Mouse (Mus musculus): ENCODE measurements around the gene Rbm34.
A peak's percentile ranks its signal among the peaks of the same experiment; 100 is the strongest.
"Not testable (repeated sequence)": the region's sequence is repeated elsewhere in the genome, so short reads cannot be mapped to it uniquely, and the experiment has no call there.

Rbm34 gene

GRCm38 (mm10) chr8:126970579-126971313, at the start of gene Rbm34:
Gene Rbm34 (minus strand): TSS chr8:126971071.
- peak; percentile 95 for DNase-seq (ENCODE audit: low read depth, low spot score)

GRCm38 (mm10) chr8:127011668-127012067, 40.8 kb upstream of the Rbm34 start:
- no peak for DNase-seq (ENCODE audit: low read depth, low spot score)

GRCm38 (mm10) chr8:126994506-126994905, 23.6 kb upstream of the Rbm34 start:
- DNase-seq (ENCODE audit: low read depth, low spot score), result no peak

- DNase-seq (ENCODE audit: low read depth, low spot score), result no peak
These were observed 18.7 kb upstream of the Rbm34 start for GRCm38 (mm10) chr8:126989363-126990153.

GRCm38 (mm10) chr8:126988346-126989006, 17.6 kb upstream of the Rbm34 start:
- DNase-seq (ENCODE audit: low read depth, low spot score), result no peak

GRCm38 (mm10) chr8:126986495-126986894, 15.6 kb upstream of the Rbm34 start:
- peak; percentile 79 for DNase-seq (ENCODE audit: low read depth, low spot score)

GRCm38 (mm10) chr8:126980046-126980445, 9.2 kb upstream of the Rbm34 start:
- no peak for DNase-seq (ENCODE audit: low read depth, low spot score)

- no peak for DNase-seq (ENCODE audit: low read depth, low spot score)
These were observed 8.4 kb upstream of the Rbm34 start for GRCm38 (mm10) chr8:126979091-126979920.

GRCm38 (mm10) chr8:126978535-126978934, 7.7 kb upstream of the Rbm34 start:
- not testable (repeated sequence) for DNase-seq (ENCODE audit: low read depth, low spot score)

GRCm38 (mm10) chr8:126978028-126978427, 7.2 kb upstream of the Rbm34 start:
- no peak for DNase-seq (ENCODE audit: low read depth, low spot score)

GRCm38 (mm10) chr8:126976608-126977348, 5.9 kb upstream of the Rbm34 start:
- DNase-seq (ENCODE audit: low read depth, low spot score), result no peak

GRCm38 (mm10) chr8:126975706-126976105, 4.8 kb upstream of the Rbm34 start:
- DNase-seq (ENCODE audit: low read depth, low spot score), result peak; percentile 57

- DNase-seq (ENCODE audit: low read depth, low spot score), result no peak
These were observed 3.6 kb upstream of the Rbm34 start for GRCm38 (mm10) chr8:126974511-126974910.

GRCm38 (mm10) chr8:126973686-126974265, 2.9 kb upstream of the Rbm34 start:
- DNase-seq (ENCODE audit: low read depth, low spot score), result peak; percentile 23

GRCm38 (mm10) chr8:126972649-126973048, 1.8 kb upstream of the Rbm34 start:
- no peak for DNase-seq (ENCODE audit: low read depth, low spot score)

- no peak for DNase-seq (ENCODE audit: low read depth, low spot score)
These were observed 1.2 kb upstream of the Rbm34 start for GRCm38 (mm10) chr8:126972102-126972501.

- no peak for DNase-seq (ENCODE audit: low read depth, low spot score)
These were observed 418 bp upstream of the Rbm34 start for GRCm38 (mm10) chr8:126971314-126971664.

- DNase-seq (ENCODE audit: low read depth, low spot score), result no peak
These were observed 1.3 kb downstream of the Rbm34 start for GRCm38 (mm10) chr8:126969546-126969945.

GRCm38 (mm10) chr8:126968107-126968506, 2.8 kb downstream of the Rbm34 start:
- no peak for DNase-seq (ENCODE audit: low read depth, low spot score)

- DNase-seq (ENCODE audit: low read depth, low spot score), result no peak
These were observed 5.6 kb downstream of the Rbm34 start for GRCm38 (mm10) chr8:126965246-126965645.
